Mouse (Mus musculus) ES-Bruce4 (cell line): ENCODE data around the gene Unc45a. TPM values are rescaled to one million over a fixed set of nuclear protein-coding genes. Genes with fewer than 3 reads are reported as not detected.
A peak's percentile ranks its signal among the peaks of the same experiment; 100 is the strongest.
"Not testable (repeated sequence)": the region's sequence is repeated elsewhere in the genome, so short reads cannot be mapped to it uniquely, and the experiment has no call there.

Experiments used
- H3K27ac ChIP-seq: 2 replicates; pipeline ENCODE4 v1.5.1; 2012; ENCODE audit warnings: low read length, inconsistent platforms; ENCODE audit not compliant: insufficient read depth
- H3K27me3 ChIP-seq: 2 replicates; pipeline ENCODE4 v1.6.1; 2012; ENCODE audit warnings: mild to moderate bottlenecking, low read length, inconsistent platforms; ENCODE audit not compliant: control insufficient read depth, poor library complexity, insufficient read depth, severe bottlenecking
- H3K36me3 ChIP-seq: 2 replicates; pipeline ENCODE4 v1.6.1; 2012; ENCODE audit warnings: inconsistent platforms, mild to moderate bottlenecking, low read length, moderate library complexity; ENCODE audit not compliant: control insufficient read depth, poor library complexity, insufficient read depth, severe bottlenecking
- H3K4me1 ChIP-seq: one replicate; pipeline ENCODE4 v1.8.1; 2011; ENCODE audit warnings: low read length; ENCODE audit not compliant: control insufficient read depth, insufficient read depth
- H3K4me3 ChIP-seq: 2 replicates; pipeline ENCODE4 v1.5.1; 2011; ENCODE audit warnings: low read depth, mild to moderate bottlenecking, low read length
- H3K9ac ChIP-seq: 2 replicates; pipeline ENCODE4 v1.6.1; 2012; ENCODE audit warnings: low read depth, mild to moderate bottlenecking, inconsistent platforms; ENCODE audit not compliant: poor library complexity, severe bottlenecking
- H3K9me3 ChIP-seq: replicated peaks from 2 replicates; pipeline ENCODE4 v1.6.1; 2012; ENCODE audit warnings: mild to moderate bottlenecking, low read length, inconsistent platforms; ENCODE audit not compliant: control insufficient read depth, poor library complexity, insufficient read depth, severe bottlenecking
- CTCF ChIP-seq: IDR thresholded peaks from one replicate; pipeline ENCODE4 v1.8.1; 2011; ENCODE audit warnings: low read depth, low read length
- EP300 ChIP-seq: IDR thresholded peaks from 2 replicates; pipeline ENCODE4 v1.6.1; 2011; ENCODE audit warnings: low read depth, low read length; ENCODE audit not compliant: insufficient read depth
- POLR2A ChIP-seq: IDR thresholded peaks from one replicate; pipeline ENCODE4 v1.8.1; 2011; ENCODE audit warnings: low read length; ENCODE audit not compliant: insufficient read depth
- polyA plus RNA-seq: library from polyadenylated mRNA; stranded (reverse); fragments of >200 nt; gene quantifications from 2 replicates; pipeline ENCODE4 v1.2.4, GENCODE M21; 2011; ENCODE audit warnings: low read depth; ENCODE audit not compliant: missing spikeins, insufficient read depth, insufficient read length

Unc45a gene
- polyA plus RNA-seq, 1 experiment, result 24.0 TPM

DNA sequence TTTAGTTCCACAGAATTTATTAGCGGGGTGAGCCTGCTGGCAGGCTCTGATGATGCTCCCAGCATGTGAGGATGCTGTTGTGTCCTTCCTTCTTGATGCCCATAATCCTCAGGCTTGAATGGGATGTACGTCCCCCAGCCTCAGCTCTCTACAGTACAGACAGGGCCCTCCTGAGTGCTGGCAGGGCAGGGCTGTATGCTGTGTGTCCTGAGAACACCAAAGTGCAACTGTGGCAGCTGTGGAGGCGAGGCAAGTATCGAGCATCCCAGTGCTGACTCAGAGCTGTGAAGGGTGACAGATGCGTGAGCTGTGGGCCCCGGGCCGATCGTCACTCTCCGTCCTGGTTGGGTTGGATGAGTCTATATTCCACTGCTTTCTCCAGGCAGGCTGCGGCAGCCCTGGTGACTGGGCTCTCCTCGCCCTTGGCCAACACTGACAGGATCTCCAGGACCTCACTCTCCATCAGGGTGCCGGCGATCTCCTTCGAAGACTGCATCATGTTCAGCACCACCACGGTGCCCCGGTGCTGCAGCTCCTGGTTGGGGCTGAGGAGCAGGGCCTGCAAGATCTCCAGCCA lies 15.4 kb downstream of the Unc45a start:
- Histone ChIP-seq H3K27ac (no peak overlapping the region), H3K4me3 (peak overlapping the region; percentile 33; the same call in 1 of the 2 replicates), H3K36me3 (no peaks in the 10 kb centered on the region), H3K9ac (no peak overlapping the region), H3K27me3 (no peaks in the 10 kb centered on the region), H3K4me1 (peaks cover 2% of the 10 kb centered on the region), H3K9me3 (no peaks in the 10 kb centered on the region)
- TF ChIP-seq EP300 (no peak), CTCF (no peak), POLR2A (no peak)

DNA sequence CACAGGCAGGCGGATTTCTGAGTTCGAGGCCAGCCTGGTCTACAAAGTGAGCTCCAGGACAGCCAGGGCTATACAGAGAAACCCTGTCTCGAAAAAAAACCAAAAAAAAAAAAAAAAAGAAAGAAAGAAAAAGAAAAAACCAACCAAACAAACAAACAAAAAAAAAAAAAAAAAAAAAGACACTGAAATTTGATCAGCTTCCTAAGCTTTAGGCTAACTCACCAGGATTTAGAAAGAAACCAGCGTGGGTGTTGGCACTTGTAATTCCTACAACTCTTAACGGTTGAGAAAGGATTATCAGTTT lies 16.0 kb downstream of the Unc45a start:
- H3K9ac ChIP-seq, result 0 out of 2 replicates have a peak overlapping the region, but pooled peaks have one; percentile 75
- not testable (repeated sequence) for H3K36me3 ChIP-seq, H3K4me3 ChIP-seq, H3K4me1 ChIP-seq, H3K27me3 ChIP-seq, H3K9me3 ChIP-seq, H3K27ac ChIP-seq

DNA sequence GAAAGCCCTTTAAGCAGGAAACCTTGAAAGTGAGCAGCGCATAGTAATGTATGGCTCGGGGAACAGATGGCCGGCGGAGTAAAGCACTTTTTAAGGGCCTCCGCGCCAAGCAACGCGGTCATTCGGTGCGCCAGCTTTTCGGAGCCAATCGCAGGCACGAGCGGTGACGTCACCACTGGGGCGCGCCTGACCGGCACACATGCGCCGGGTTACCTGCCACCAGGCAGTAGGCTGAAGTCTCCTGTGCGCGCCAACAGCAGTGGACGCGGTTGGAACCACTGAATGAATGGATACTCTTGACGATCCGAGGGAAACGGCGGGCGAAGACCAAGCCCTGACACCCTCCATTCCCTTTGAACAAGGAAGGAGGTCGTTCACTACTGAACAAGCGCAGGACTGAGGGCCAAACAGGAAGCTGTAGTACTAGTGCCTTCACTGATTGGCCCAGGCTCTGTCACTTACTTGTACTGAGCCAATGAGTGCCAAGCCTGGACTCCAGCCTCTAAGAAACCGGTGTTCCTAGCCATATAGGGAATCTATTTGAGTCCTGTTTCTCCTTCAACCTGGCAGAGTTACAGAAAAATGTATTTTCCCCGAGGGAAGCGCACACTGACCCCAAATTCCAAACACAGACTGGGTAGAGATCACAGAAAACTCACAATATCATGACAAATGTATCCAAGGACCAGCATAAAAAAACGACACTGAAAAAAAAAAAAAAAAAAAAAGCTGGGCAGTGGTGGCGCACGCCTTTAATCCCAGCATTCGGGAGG lies 16.6 kb downstream of the Unc45a start, which contains the start of gene Rccd1:
Gene Rccd1, minus strand, starts transcription at position 412 of the 773 bp plus-strand sequence.
- peak within 1 kb of the TSS; percentile 85 for H3K4me3 ChIP-seq
- 0 out of 2 replicates have a peak, but pooled peaks have one; percentile 27 for TF ChIP-seq EP300
- no peak for TF ChIP-seq CTCF
- TF ChIP-seq POLR2A, result peak; percentile 19
- H3K9ac ChIP-seq, result peak within 1 kb of the TSS; percentile 75
- H3K36me3 ChIP-seq, result no peaks in the 10 kb centered on the region
- no peaks in the 10 kb centered on the region for H3K9me3 ChIP-seq
- H3K4me1 ChIP-seq, result peaks cover 2% of the 10 kb centered on the region
- no peaks in the 10 kb centered on the region for H3K27me3 ChIP-seq
- peak within 1 kb of the TSS; percentile 54 for H3K27ac ChIP-seq

DNA sequence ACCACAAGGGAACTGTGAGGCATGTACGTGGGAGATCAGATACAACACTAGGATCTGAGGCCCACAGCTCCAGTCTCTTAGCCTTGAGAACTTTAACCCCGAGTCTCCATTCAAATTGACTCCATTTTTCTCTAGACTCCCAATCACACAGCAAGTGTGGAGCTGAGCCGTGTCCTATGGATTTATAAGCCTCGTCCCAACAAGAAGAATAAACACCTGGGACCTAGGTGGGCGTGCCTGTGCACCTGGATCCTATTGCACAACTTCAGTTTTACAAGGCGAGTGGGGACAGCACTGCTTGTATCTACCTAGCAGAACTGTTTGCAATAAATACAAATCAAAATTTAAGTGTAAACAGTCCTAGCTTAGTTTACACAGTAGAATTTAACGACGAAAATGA lies 17.5 kb downstream of the Unc45a start:
- H3K4me3 ChIP-seq, result peak overlapping the region; percentile 85
- H3K4me1 ChIP-seq, result peaks cover 2% of the 10 kb centered on the region
- no peak overlapping the region for H3K27ac ChIP-seq
- H3K27me3 ChIP-seq, result no peaks in the 10 kb centered on the region
- TF ChIP-seq EP300, result no peak
- TF ChIP-seq CTCF, result no peak
- TF ChIP-seq POLR2A, result no peak
- H3K9me3 ChIP-seq, result no peaks in the 10 kb centered on the region
- H3K9ac ChIP-seq, result peak overlapping the region; percentile 75
- peaks cover 3% of the 10 kb centered on the region; the same call in 1 of the 2 replicates for H3K36me3 ChIP-seq

DNA sequence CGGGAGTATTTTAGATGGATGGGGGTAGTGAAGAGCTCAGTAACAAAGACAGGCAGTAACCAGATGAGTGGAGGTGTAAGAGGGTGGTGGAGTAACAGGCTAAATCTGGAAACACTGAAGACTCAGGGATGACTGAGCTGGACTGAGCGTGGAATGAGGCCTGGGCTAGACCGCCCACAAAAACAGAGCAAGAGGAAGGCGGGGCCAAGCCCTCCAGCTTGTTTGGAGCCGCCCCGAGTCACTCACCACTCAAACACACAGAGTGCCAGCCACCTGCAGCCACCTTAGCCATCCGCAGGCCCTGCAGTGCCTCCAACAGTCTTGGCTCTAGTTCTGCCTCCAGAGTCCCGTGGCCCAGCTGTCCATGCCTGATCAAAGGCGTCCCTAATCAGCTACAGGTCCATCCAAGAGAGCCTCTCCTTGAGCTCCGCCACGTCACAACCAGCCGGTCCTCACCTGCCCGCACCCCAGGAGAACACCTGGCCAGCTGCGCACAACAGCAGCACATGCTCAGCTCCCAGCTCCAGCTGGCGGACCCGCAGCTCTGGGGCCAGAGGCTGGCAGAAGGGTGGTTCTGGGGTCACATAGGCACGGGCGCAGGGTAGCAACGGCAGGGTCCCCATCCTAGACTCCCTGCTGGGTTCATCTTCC lies 20.8 kb downstream of the Unc45a start:
- no peaks in the 10 kb centered on the region for H3K9me3 ChIP-seq
- peak overlapping the region; percentile 60 for H3K27ac ChIP-seq
- H3K4me1 ChIP-seq, result no peaks in the 10 kb centered on the region
- H3K27me3 ChIP-seq, result no peaks in the 10 kb centered on the region
- peak overlapping the region; percentile 43 for H3K4me3 ChIP-seq
- H3K36me3 ChIP-seq, result peaks cover 19% of the 10 kb centered on the region
- H3K9ac ChIP-seq, result peak overlapping the region; percentile 11
- no peak for TF ChIP-seq EP300
- no peak for TF ChIP-seq POLR2A
- no peak for TF ChIP-seq CTCF

DNA sequence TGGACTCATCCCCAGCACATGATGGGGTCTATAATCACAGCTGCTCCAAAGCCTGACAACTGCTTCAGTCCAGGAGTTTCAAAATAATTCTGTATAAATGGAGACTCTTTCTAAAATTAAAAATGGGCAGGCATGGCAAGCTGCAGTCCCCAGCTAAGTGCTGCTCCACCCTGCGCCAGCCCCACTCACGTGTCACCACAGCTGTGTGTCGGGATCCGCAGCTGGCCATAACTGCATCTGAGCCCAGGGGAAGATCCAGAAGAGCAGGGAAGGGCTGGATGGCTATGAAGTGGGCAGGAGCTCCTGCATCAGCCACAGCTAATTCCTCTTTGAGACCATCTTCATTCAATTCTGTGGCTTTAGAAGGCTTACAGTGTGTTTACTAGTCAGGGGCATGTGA lies 22.1 kb downstream of the Unc45a start:
- TF ChIP-seq POLR2A (no peak), CTCF (no peak), EP300 (no peak)
- H3K9me3 ChIP-seq, result no peaks in the 10 kb centered on the region
- no peak overlapping the region for H3K9ac ChIP-seq
- H3K36me3 ChIP-seq, result peaks cover 28% of the 10 kb centered on the region
- no peak overlapping the region for H3K4me3 ChIP-seq
- 0 out of 2 replicates have a peak overlapping the region, but pooled peaks have one; percentile 39 for H3K27ac ChIP-seq
- no peaks in the 10 kb centered on the region for H3K4me1 ChIP-seq
- no peaks in the 10 kb centered on the region for H3K27me3 ChIP-seq
